Mouse (Mus musculus): ENCODE results near the gene L3hypdh. TPM values are rescaled to one million over a fixed set of nuclear protein-coding genes. Genes with fewer than 3 reads are reported as not detected.
A peak's percentile ranks its signal among the peaks of the same experiment; 100 is the strongest.

The L3hypdh gene
- polyA plus RNA-seq, 1 experiment: 1.7 TPM

GRCm38 (mm10) chr12:72104525-72105281, 19.5 kb upstream of the L3hypdh start:
- TF ChIP-seq USF1 (IDR thresholded peaks at IDR 0.05; ENCODE audit: low read depth) (no peak), MAX (IDR thresholded peaks at IDR 0.05; ENCODE audit: low read depth) (no peak), POLR2AphosphoS2 (IDR thresholded peaks at IDR 0.05; ENCODE audit: insufficient read length, low read depth) (no peak), MYOD1 (IDR thresholded peaks at IDR 0.05; ENCODE audit: control insufficient read depth in 1 of 3, insufficient read length in 2 of 3, low read depth in 2 of 3) (no peak), TCF3 (IDR thresholded peaks at IDR 0.05; ENCODE audit: insufficient read length, low read depth) (no peak), REST (IDR thresholded peaks at IDR 0.05; ENCODE audit: insufficient read depth, insufficient read length) (no peak), TCF12 (IDR thresholded peaks at IDR 0.05; ENCODE audit: insufficient read depth, poor library complexity, severe bottlenecking) (no peak), POLR2A (IDR thresholded peaks at IDR 0.05; ENCODE audit: insufficient read length, low read depth) (no peak), SRF (IDR thresholded peaks at IDR 0.05; ENCODE audit: control insufficient read depth, insufficient read length, low read depth) (no peak), MYOG (IDR thresholded peaks at IDR 0.05; ENCODE audit: control insufficient read depth in 1 of 3, insufficient read depth in 1 of 3, insufficient read length in 2 of 3, low read depth in 2 of 3) (no peak), E2F4 (IDR thresholded peaks at IDR 0.05; ENCODE audit: insufficient read depth) (no peak), CEBPB (IDR thresholded peaks at IDR 0.05; ENCODE audit: insufficient read depth, poor library complexity, severe bottlenecking) (no peak)
- no peak overlapping the region for H3K4me3 ChIP-seq
- peaks cover 12% of the 10 kb centered on the region for H3K27me3 ChIP-seq (ENCODE audit: control insufficient read depth, insufficient read depth, insufficient read length)
- no peak overlapping the region for H3ac ChIP-seq (ENCODE audit: control insufficient read depth, insufficient read length)
- peaks cover 8% of the 10 kb centered on the region for H3K36me3 ChIP-seq (ENCODE audit: control insufficient read depth, insufficient read depth)
- peak overlapping the region; percentile 37 for H3K4me2 ChIP-seq (ENCODE audit: low read depth)
- no peaks in the 10 kb centered on the region for H3K79me2 ChIP-seq (ENCODE audit: control insufficient read depth, insufficient read depth)

GRCm38 (mm10) chr12:72104027-72104426, 18.8 kb upstream of the L3hypdh start:
- no peak overlapping the region for H3K4me2 ChIP-seq (ENCODE audit: low read depth)
- peaks cover 10% of the 10 kb centered on the region for H3K27me3 ChIP-seq (ENCODE audit: control insufficient read depth, insufficient read depth, insufficient read length)
- H3K4me3 ChIP-seq: no peak overlapping the region
- peaks cover 8% of the 10 kb centered on the region for H3K36me3 ChIP-seq (ENCODE audit: control insufficient read depth, insufficient read depth)
- TF ChIP-seq TCF12 (IDR thresholded peaks at IDR 0.05; ENCODE audit: insufficient read depth, poor library complexity, severe bottlenecking) (no peak), POLR2A (IDR thresholded peaks at IDR 0.05; ENCODE audit: insufficient read length, low read depth) (no peak), MAX (IDR thresholded peaks at IDR 0.05; ENCODE audit: low read depth) (no peak), CEBPB (IDR thresholded peaks at IDR 0.05; ENCODE audit: insufficient read depth, poor library complexity, severe bottlenecking) (no peak), MYOD1 (IDR thresholded peaks at IDR 0.05; ENCODE audit: control insufficient read depth in 1 of 3, insufficient read length in 2 of 3, low read depth in 2 of 3) (no peak), MYOG (IDR thresholded peaks at IDR 0.05; ENCODE audit: control insufficient read depth in 1 of 3, insufficient read depth in 1 of 3, insufficient read length in 2 of 3, low read depth in 2 of 3) (no peak), TCF3 (IDR thresholded peaks at IDR 0.05; ENCODE audit: insufficient read length, low read depth) (no peak), POLR2AphosphoS2 (IDR thresholded peaks at IDR 0.05; ENCODE audit: insufficient read length, low read depth) (no peak), E2F4 (IDR thresholded peaks at IDR 0.05; ENCODE audit: insufficient read depth) (no peak), REST (IDR thresholded peaks at IDR 0.05; ENCODE audit: insufficient read depth, insufficient read length) (no peak), SRF (IDR thresholded peaks at IDR 0.05; ENCODE audit: control insufficient read depth, insufficient read length, low read depth) (no peak)
- no peak overlapping the region for H3ac ChIP-seq (ENCODE audit: control insufficient read depth, insufficient read length)
- no peaks in the 10 kb centered on the region for H3K79me2 ChIP-seq (ENCODE audit: control insufficient read depth, insufficient read depth)

GRCm38 (mm10) chr12:72102776-72103175, 17.5 kb upstream of the L3hypdh start:
- H3K27me3 ChIP-seq (ENCODE audit: control insufficient read depth, insufficient read depth, insufficient read length): peaks cover 4% of the 10 kb centered on the region
- peaks cover 8% of the 10 kb centered on the region for H3K36me3 ChIP-seq (ENCODE audit: control insufficient read depth, insufficient read depth)
- no peak overlapping the region for H3ac ChIP-seq (ENCODE audit: control insufficient read depth, insufficient read length)
- H3K4me2 ChIP-seq (ENCODE audit: low read depth): no peak overlapping the region
- no peak for TF ChIP-seq USF1 (IDR thresholded peaks at IDR 0.05; ENCODE audit: low read depth)
- no peak for TF ChIP-seq TCF3 (IDR thresholded peaks at IDR 0.05; ENCODE audit: insufficient read length, low read depth)
- TF ChIP-seq POLR2A (IDR thresholded peaks at IDR 0.05; ENCODE audit: insufficient read length, low read depth): no peak
- TF ChIP-seq MYOD1 (IDR thresholded peaks at IDR 0.05; ENCODE audit: control insufficient read depth in 1 of 3, insufficient read length in 2 of 3, low read depth in 2 of 3): no peak
- TF ChIP-seq MAX (IDR thresholded peaks at IDR 0.05; ENCODE audit: low read depth): no peak
- no peak for TF ChIP-seq POLR2AphosphoS2 (IDR thresholded peaks at IDR 0.05; ENCODE audit: insufficient read length, low read depth)
- no peak overlapping the region for H3K4me3 ChIP-seq
- no peaks in the 10 kb centered on the region for H3K79me2 ChIP-seq (ENCODE audit: control insufficient read depth, insufficient read depth)

- H3ac ChIP-seq (ENCODE audit: control insufficient read depth, insufficient read length): no peak overlapping the region
- no peaks in the 10 kb centered on the region for H3K27me3 ChIP-seq (ENCODE audit: control insufficient read depth, insufficient read depth, insufficient read length)
- H3K4me3 ChIP-seq: no peak overlapping the region
- no peak overlapping the region for H3K4me2 ChIP-seq (ENCODE audit: low read depth)
- H3K36me3 ChIP-seq (ENCODE audit: control insufficient read depth, insufficient read depth): peaks cover 31% of the 10 kb centered on the region
- H3K79me2 ChIP-seq (ENCODE audit: control insufficient read depth, insufficient read depth): no peaks in the 10 kb centered on the region
- TF ChIP-seq TCF12 (IDR thresholded peaks at IDR 0.05; ENCODE audit: insufficient read depth, poor library complexity, severe bottlenecking) (no peak), POLR2A (IDR thresholded peaks at IDR 0.05; ENCODE audit: insufficient read length, low read depth) (no peak), E2F4 (IDR thresholded peaks at IDR 0.05; ENCODE audit: insufficient read depth) (no peak), MYOG (IDR thresholded peaks at IDR 0.05; ENCODE audit: control insufficient read depth in 1 of 3, insufficient read depth in 1 of 3, insufficient read length in 2 of 3, low read depth in 2 of 3) (no peak), MYOD1 (IDR thresholded peaks at IDR 0.05; ENCODE audit: control insufficient read depth in 1 of 3, insufficient read length in 2 of 3, low read depth in 2 of 3) (no peak), USF1 (IDR thresholded peaks at IDR 0.05; ENCODE audit: low read depth) (no peak), POLR2AphosphoS2 (IDR thresholded peaks at IDR 0.05; ENCODE audit: insufficient read length, low read depth) (no peak), CEBPB (IDR thresholded peaks at IDR 0.05; ENCODE audit: insufficient read depth, poor library complexity, severe bottlenecking) (no peak), TCF3 (IDR thresholded peaks at IDR 0.05; ENCODE audit: insufficient read length, low read depth) (no peak), SRF (IDR thresholded peaks at IDR 0.05; ENCODE audit: control insufficient read depth, insufficient read length, low read depth) (no peak)
These were observed 11.7 kb upstream of the L3hypdh start for GRCm38 (mm10) chr12:72096966-72097365.

Measured in myocyte (in vitro differentiated cells).